Mouse (Mus musculus) ES-Bruce4 (cell line): Measurements from ENCODE around the gene Nck1. TPM values are rescaled to one million over a fixed set of nuclear protein-coding genes. Genes with fewer than 3 reads are reported as not detected.
A peak's percentile ranks its signal among the peaks of the same experiment; 100 is the strongest.

Experiments
- H3K27ac ChIP-seq: 2 replicates; pipeline ENCODE4 v1.5.1; 2012; ENCODE audit warnings: low read length, inconsistent platforms; ENCODE audit not compliant: insufficient read depth
- H3K27me3 ChIP-seq: 2 replicates; pipeline ENCODE4 v1.6.1; 2012; ENCODE audit warnings: mild to moderate bottlenecking, low read length, inconsistent platforms; ENCODE audit not compliant: control insufficient read depth, poor library complexity, insufficient read depth, severe bottlenecking
- H3K36me3 ChIP-seq: 2 replicates; pipeline ENCODE4 v1.6.1; 2012; ENCODE audit warnings: inconsistent platforms, mild to moderate bottlenecking, low read length, moderate library complexity; ENCODE audit not compliant: control insufficient read depth, poor library complexity, insufficient read depth, severe bottlenecking
- H3K4me1 ChIP-seq: one replicate; pipeline ENCODE4 v1.8.1; 2011; ENCODE audit warnings: low read length; ENCODE audit not compliant: control insufficient read depth, insufficient read depth
- H3K4me3 ChIP-seq: 2 replicates; pipeline ENCODE4 v1.5.1; 2011; ENCODE audit warnings: low read depth, mild to moderate bottlenecking, low read length
- H3K9ac ChIP-seq: 2 replicates; pipeline ENCODE4 v1.6.1; 2012; ENCODE audit warnings: low read depth, mild to moderate bottlenecking, inconsistent platforms; ENCODE audit not compliant: poor library complexity, severe bottlenecking
- H3K9me3 ChIP-seq: replicated peaks from 2 replicates; pipeline ENCODE4 v1.6.1; 2012; ENCODE audit warnings: mild to moderate bottlenecking, low read length, inconsistent platforms; ENCODE audit not compliant: control insufficient read depth, poor library complexity, insufficient read depth, severe bottlenecking
- CTCF ChIP-seq: IDR thresholded peaks from one replicate; pipeline ENCODE4 v1.8.1; 2011; ENCODE audit warnings: low read depth, low read length
- EP300 ChIP-seq: IDR thresholded peaks from 2 replicates; pipeline ENCODE4 v1.6.1; 2011; ENCODE audit warnings: low read depth, low read length; ENCODE audit not compliant: insufficient read depth
- POLR2A ChIP-seq: IDR thresholded peaks from one replicate; pipeline ENCODE4 v1.8.1; 2011; ENCODE audit warnings: low read length; ENCODE audit not compliant: insufficient read depth
- polyA plus RNA-seq: library from polyadenylated mRNA; stranded (reverse); fragments of >200 nt; gene quantifications from 2 replicates; pipeline ENCODE4 v1.2.4, GENCODE M21; 2011; ENCODE audit warnings: low read depth; ENCODE audit not compliant: missing spikeins, insufficient read depth, insufficient read length

Gene Nck1
- 54.9 and 60.1 TPM in 2 replicates for polyA plus RNA-seq

- Histone ChIP-seq H3K36me3 (no peaks in the 10 kb centered on the region), H3K27me3 (no peaks in the 10 kb centered on the region), H3K4me1 (no peaks in the 10 kb centered on the region), H3K4me3 (peak within 1 kb of the TSS; percentile 86), H3K27ac (no peak within 1 kb of the TSS), H3K9me3 (peaks cover 4% of the 10 kb centered on the region; the same call in 1 of the 2 replicates), H3K9ac (peak within 1 kb of the TSS; percentile 78)
- TF ChIP-seq POLR2A (peak; percentile 75), EP300 (no peak), CTCF (peak; percentile 43)
Measured at GRCm38 (mm10) chr9:100545715-100546593, at the start of gene Nck1. TSS of gene Nck1 (minus strand) at chr9:100546134.

- no peaks in the 10 kb centered on the region for H3K9me3 ChIP-seq
- H3K4me3 ChIP-seq = no peak overlapping the region
- H3K27me3 ChIP-seq = 0 out of 2 replicates have a peak, but pooled peaks cover 1% of the 10 kb centered on the region
- no peak for TF ChIP-seq EP300
- TF ChIP-seq POLR2A = no peak
- TF ChIP-seq CTCF = no peak
- no peak overlapping the region for H3K27ac ChIP-seq
- H3K4me1 ChIP-seq = no peaks in the 10 kb centered on the region
- no peaks in the 10 kb centered on the region for H3K36me3 ChIP-seq
- H3K9ac ChIP-seq = no peak overlapping the region
Measured at GRCm38 (mm10) chr9:100590462-100590861, 44.5 kb upstream of the Nck1 start.

DNA sequence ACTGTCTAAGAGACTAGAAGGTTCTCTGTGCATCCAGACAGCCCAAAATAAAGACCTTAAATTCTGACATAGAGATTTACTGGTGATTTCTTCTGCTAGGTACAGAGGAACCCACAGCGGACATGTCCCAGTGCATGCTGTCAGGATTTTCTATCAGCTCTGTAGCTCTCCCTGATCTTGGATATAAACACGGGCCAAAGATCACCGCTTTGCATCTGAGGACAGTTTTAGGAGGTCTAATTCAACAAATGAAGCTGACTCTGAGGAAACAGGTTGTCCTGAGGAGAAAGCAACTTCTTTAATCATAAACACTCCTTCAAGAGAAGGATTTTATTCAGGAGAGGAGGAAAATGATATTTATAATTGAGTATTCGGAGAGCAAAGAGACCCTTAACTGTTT lies 38.1 kb upstream of the Nck1 start:
- Histone ChIP-seq H3K9me3 (no peaks in the 10 kb centered on the region), H3K4me1 (peaks cover 4% of the 10 kb centered on the region), H3K27me3 (no peaks in the 10 kb centered on the region), H3K4me3 (no peak overlapping the region), H3K36me3 (no peaks in the 10 kb centered on the region), H3K9ac (no peak overlapping the region), H3K27ac (no peak overlapping the region)
- TF ChIP-seq CTCF (no peak), POLR2A (no peak), EP300 (no peak)

- Histone ChIP-seq H3K27ac (no peak overlapping the region), H3K27me3 (no peaks in the 10 kb centered on the region), H3K36me3 (no peaks in the 10 kb centered on the region), H3K4me1 (peaks cover 4% of the 10 kb centered on the region), H3K9me3 (no peaks in the 10 kb centered on the region), H3K9ac (no peak overlapping the region), H3K4me3 (no peak overlapping the region)
- TF ChIP-seq EP300 = no peak
- TF ChIP-seq POLR2A = no peak
- TF ChIP-seq CTCF = no peak
Measured at GRCm38 (mm10) chr9:100582883-100583575, 37.1 kb upstream of the Nck1 start.

DNA sequence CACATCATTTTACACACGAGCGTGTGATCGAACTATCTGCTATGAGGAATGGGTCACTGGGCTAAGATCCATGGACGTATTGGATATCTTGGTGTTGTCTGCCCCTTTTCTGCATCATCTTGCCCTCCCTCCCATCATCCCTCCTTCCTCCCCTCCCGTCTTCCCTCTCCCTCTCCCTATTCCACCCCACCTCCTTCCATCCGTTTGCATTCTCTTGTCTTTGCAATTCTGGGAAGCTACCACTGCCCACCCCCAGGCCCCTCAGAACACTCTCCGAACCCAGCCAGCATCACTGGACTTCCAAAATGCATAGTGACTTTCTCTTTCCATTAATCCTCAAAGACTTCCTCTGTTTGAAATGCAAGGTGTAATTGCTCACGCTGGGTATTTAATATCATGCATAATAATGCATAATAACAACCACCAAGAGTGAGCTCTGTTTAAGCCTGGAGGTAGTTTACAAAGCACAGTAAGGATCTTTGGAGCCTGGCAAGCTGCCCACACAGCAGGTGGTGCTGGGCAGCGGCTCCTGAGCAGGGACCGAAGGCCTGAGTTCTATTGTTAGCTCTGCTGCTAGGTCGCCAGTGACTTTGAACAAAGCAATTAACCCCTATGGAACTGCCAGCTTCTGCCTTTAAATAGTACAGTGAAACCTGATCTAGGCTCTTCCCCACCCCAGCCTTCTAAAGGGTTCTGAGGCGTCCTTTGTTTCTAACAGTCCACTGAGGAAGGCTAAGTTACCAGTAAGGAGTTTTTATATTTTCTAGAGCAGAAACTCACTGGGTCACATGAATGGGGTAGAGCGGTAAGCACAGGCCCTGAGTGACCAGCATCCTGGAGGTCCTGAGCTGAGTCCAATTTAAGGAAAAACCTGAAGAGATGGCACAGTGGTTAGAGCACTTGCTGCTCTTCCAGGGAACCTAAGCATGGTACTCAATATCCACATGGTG lies 35.9 kb upstream of the Nck1 start:
- Histone ChIP-seq H3K27ac (no peak overlapping the region), H3K4me3 (no peak overlapping the region)

More for the DNA sequence above, 35.9 kb upstream of the Nck1 start:
- no peaks in the 10 kb centered on the region for H3K36me3 ChIP-seq
- no peaks in the 10 kb centered on the region for H3K9me3 ChIP-seq
- H3K27me3 ChIP-seq = no peaks in the 10 kb centered on the region
- H3K9ac ChIP-seq = no peak overlapping the region
- H3K4me1 ChIP-seq = peaks cover 4% of the 10 kb centered on the region
- peak; percentile 38; the same call in 1 of the 2 replicates for TF ChIP-seq EP300
- no peak for TF ChIP-seq CTCF
